Mouse (Mus musculus) limb, embryonic 11.5 days (tissue): ENCODE results near the gene Ints5. TPM values are rescaled to one million over a fixed set of nuclear protein-coding genes. Genes with fewer than 3 reads are reported as not detected.
"Not testable (repeated sequence)": the region's sequence is repeated elsewhere in the genome, so short reads cannot be mapped to it uniquely, and the experiment has no call there.

Source experiments
- ATAC-seq: fragments of 200-750 bp; cut with Nextera tagmentation; 2 replicates; pipeline ENCODE4 v1.8.0; 2017; ENCODE audit warnings: low read depth; ENCODE audit not compliant: insufficient number of reproducible peaks, low FRiP score, low TSS enrichment
- DNase-seq: peaks from one replicate; pipeline ENCODE4 v3.0.0-alpha.2; 2015; ENCODE audit warnings: low spot score
- H3K27ac ChIP-seq: fragments of 300-500 bp; sonication (generic); replicated peaks from 2 replicates; pipeline ENCODE4 v1.5.1; 2014; ENCODE audit warnings: low read depth, mild to moderate bottlenecking, low read length
- H3K27me3 ChIP-seq: fragments of 300-500 bp; sonication (generic); 2 replicates; pipeline ENCODE4 v1.6.1; 2014; ENCODE audit warnings: mild to moderate bottlenecking, low read length, mixed read lengths; ENCODE audit not compliant: control insufficient read depth, insufficient read depth
- H3K36me3 ChIP-seq: fragments of 300-500 bp; sonication (generic); 2 replicates; pipeline ENCODE4 v1.6.1; 2014; ENCODE audit warnings: mild to moderate bottlenecking, low read length, moderate library complexity, mixed read lengths; ENCODE audit not compliant: control insufficient read depth, insufficient read depth
- H3K4me1 ChIP-seq: fragments of 300-500 bp; sonication (generic); 2 replicates; pipeline ENCODE4 v1.6.1; 2014; ENCODE audit warnings: low read length, mixed read lengths; ENCODE audit not compliant: control insufficient read depth, insufficient read depth
- H3K4me2 ChIP-seq: fragments of 300-500 bp; sonication (generic); 2 replicates; pipeline ENCODE4 v1.6.1; 2014; ENCODE audit warnings: low read depth, mild to moderate bottlenecking, moderate library complexity; ENCODE audit not compliant: severe bottlenecking
- H3K4me3 ChIP-seq: fragments of 300-500 bp; sonication (generic); 2 replicates; pipeline ENCODE4 v1.5.1; 2014; ENCODE audit warnings: low read depth, low read length
- H3K9ac ChIP-seq: fragments of 300-500 bp; sonication (generic); 2 replicates; pipeline ENCODE4 v1.6.1; 2014; ENCODE audit warnings: mild to moderate bottlenecking, low read length
- H3K9me3 ChIP-seq: fragments of 300-500 bp; sonication (generic); 2 replicates; pipeline ENCODE4 v1.6.1; 2016; ENCODE audit warnings: low read length; ENCODE audit not compliant: control insufficient read depth
- whole genome bisulfite sequencing: fragments of 180-500 bp; shearing (Covaris S2); extraction: QIAGEN DNeasy Blood & Tissue Kit; methylation state at CpG from one replicate; pipeline ENCODE4 v1.1.7; 2014; 5-methylcytosine and 5-hydroxymethylcytosine counted together
- polyA plus RNA-seq: library from polyadenylated mRNA; unstranded; fragments of >200 nt; fragmentation: Nextera tagmentation; extraction: Ambion mirVana; gene quantifications from 2 replicates; pipeline ENCODE4 v1.2.1, GENCODE M21; 2014

The Ints5 gene
- polyA plus RNA-seq, 1 experiment from 2014 or later = 39.2 TPM

DNA sequence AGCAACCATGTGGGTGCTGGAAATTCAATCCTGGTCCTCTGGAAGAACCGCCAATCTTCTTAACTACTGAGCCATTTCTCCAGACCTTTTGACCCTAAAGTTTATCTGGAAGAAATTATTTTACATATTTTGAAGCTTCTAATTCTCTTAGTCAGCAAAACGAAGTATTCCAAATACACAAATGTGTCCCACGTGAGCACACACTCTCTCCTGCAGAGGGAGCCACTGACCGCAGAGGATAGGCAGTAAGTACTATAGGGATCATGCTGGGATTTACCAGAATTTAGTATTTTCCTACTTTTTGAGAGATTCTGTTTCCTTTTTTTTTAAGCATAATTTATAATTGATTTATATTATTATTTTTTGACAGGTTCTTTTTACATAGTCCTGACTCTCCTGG is 35.1 kb upstream of the Ints5 start:
- Histone ChIP-seq H3K9me3 (no peaks in the 10 kb centered on the region), H3K36me3 (no peaks in the 10 kb centered on the region), H3K4me2 (no peak overlapping the region), H3K9ac (no peak overlapping the region), H3K27ac (no peak overlapping the region), H3K4me3 (no peak overlapping the region), H3K4me1 (no peaks in the 10 kb centered on the region), H3K27me3 (no peaks in the 10 kb centered on the region)
- WGBS = 39% methylated on average over 4 of the region's 4 CpGs
- no peak for ATAC-seq
- peak; percentile 45 for DNase-seq

DNA sequence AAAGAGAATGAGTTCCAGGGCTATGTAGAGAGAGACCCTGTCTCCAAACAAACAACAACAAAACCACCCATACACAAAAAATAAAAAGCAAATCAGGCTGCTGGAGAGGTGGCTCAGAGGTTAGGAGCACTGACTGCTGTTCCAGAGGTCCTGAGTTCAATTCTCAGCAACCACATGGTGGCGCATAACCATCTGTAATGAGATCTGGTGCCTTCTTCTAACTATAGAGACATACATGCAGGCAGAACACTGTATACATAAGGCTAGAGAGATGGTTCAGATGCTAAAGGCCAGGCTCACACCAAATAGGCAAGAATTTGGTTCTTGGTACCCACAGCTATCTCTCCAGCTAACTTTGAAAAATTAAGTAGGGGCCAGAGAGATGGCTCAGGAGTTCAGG is 33.8 kb upstream of the Ints5 start:
- no peak overlapping the region for H3K27ac ChIP-seq
- H3K4me3 ChIP-seq = no peak overlapping the region
- H3K9ac ChIP-seq = no peak overlapping the region
- no peaks in the 10 kb centered on the region for H3K36me3 ChIP-seq
- WGBS = 16% methylated on average over 1 of the region's 1 CpGs
- H3K4me1 ChIP-seq = no peaks in the 10 kb centered on the region
- H3K4me2 ChIP-seq = no peak overlapping the region
- DNase-seq (no peak), ATAC-seq (no peak)
- H3K27me3 ChIP-seq = no peaks in the 10 kb centered on the region
- no peaks in the 10 kb centered on the region for H3K9me3 ChIP-seq

DNA sequence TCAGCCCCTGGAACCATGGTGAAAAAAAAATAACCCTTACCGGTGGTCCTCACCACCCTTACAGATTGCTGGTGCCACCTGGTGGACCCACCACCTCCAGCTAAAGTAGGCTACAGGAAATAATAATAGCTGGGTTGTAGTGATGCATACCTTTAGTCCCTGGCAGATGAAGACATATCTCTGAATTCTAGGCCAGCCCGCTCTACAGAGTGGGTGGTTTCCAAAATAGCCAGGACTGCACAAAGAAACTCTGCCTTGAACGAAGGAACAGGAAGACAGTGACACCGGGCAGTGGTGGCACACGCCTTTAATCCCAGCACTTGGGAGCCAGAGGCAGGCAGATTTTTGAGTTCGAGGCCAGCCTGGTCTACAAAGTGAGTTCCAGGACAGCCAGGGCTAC is 28.5 kb upstream of the Ints5 start:
- Histone ChIP-seq H3K9ac (no peak overlapping the region), H3K4me1 (no peaks in the 10 kb centered on the region), H3K27me3 (no peaks in the 10 kb centered on the region), H3K36me3 (no peaks in the 10 kb centered on the region), H3K4me3 (no peak overlapping the region), H3K4me2 (no peak overlapping the region), H3K27ac (no peak overlapping the region), H3K9me3 (no peaks in the 10 kb centered on the region)
- no peak for DNase-seq
- WGBS = 83% methylated on average over 6 of the region's 6 CpGs
- ATAC-seq = no peak

DNA sequence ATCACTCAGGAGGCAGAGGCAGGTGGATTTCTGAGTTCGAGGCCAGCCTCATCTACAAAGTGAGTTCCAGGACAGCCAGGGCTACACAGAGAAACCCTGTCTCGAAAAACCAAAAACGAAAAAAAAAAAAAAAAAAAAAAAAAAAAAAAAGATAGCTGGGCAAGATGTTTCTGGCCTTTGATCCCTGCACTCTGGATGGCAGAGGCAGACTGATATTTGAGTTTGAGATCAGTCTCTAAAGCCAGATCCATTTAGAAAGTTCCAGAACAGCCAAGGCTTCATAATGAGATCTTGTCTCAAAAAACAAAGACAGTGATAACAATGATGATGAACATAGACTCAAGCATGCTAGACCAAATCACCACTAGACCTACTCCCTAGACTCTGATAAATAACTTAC is 22.4 kb upstream of the Ints5 start:
- H3K4me1 ChIP-seq, H3K27ac ChIP-seq, ATAC-seq, H3K36me3 ChIP-seq, H3K9ac ChIP-seq, H3K4me3 ChIP-seq, DNase-seq, H3K27me3 ChIP-seq, H3K9me3 ChIP-seq: not testable (repeated sequence)
- 76% methylated on average over 3 of the region's 3 CpGs for WGBS
- 0 out of 2 replicates have a peak overlapping the region, but pooled peaks have one; percentile 55 for H3K4me2 ChIP-seq

DNA sequence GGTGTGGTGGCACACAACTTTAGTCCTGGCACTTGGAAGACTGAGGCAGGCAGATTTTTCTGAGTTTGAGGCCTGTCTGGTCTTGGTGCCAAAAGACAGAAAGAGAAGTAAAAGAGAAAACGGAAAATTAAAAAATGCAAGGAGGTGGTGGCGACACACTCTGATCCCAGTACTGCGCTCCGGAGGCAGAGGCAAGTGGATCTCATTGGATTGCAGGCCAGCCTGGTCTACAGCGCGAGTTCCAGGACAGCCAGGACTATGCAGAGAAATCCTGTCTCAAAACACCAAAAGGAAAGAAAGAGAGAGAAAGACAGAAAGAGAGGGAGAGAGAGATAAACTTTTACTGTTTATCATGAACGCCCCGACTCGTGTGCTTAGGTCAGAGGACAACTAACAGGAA is 22.0 kb upstream of the Ints5 start:
- Histone ChIP-seq H3K4me1 (peaks cover 5% of the 10 kb centered on the region; the same call in 1 of the 2 replicates), H3K27ac (no peak overlapping the region), H3K9me3 (no peaks in the 10 kb centered on the region), H3K27me3 (no peaks in the 10 kb centered on the region), H3K4me3 (peak overlapping the region; percentile 74), H3K9ac (peak overlapping the region; percentile 78), H3K36me3 (peaks cover 8% of the 10 kb centered on the region), H3K4me2 (peak overlapping the region; percentile 55)
- DNase-seq = no peak
- ATAC-seq = peak; percentile 1; the same call in 1 of the 2 replicates
- 58% methylated on average over 9 of the region's 9 CpGs for WGBS

DNA sequence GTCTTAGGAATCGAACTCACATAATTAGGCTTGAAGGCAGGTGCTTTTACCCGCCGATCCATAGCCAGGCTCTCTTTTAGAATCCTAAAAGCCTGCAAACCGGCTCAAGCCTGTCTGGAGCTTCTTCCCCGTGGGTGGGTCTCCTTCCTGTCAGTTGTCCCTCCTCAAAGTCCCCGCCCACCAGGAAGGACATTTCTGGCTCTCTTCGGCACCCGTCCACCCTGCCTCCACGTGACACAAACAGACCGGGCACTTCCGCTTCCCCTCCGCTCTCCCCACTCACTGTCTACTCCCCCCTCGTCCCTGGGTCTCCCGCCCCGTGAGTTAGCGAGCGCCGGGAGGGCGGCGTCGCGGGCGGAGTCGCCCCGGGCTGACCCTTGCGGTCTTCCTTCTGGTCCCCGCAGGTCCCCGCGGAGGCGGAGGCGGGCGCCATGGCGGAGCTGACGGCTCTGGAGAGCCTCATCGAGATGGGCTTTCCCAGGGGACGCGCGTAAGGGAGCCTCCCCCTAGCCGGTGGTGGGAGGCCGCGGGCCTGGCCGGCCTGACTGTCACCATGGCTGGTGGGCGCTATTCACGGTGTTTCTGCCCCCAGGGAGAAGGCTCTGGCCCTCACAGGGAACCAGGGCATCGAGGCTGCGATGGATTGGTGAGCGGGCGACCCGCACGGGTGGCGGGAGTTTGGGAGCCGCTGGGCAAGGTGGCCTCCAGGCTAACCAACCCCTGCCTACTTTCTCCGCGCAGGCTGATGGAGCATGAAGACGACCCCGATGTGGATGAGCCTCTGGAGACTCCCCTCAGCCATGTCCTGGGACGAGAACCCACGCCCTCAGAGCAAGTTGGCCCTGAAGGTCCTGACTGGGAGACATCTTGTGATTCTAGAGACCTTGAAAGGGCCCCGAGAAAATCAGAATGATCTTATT is 21.3 kb upstream of the Ints5 start, which contains the start of gene Ubxn1:
Gene Ubxn1, plus strand, starts transcription at position 230 of the 920 bp plus-strand sequence.
- under 1% methylated on average over 59 of the region's 59 CpGs for WGBS
- no peak within 1 kb of the TSS; the same call in 1 of the 2 replicates for H3K27ac ChIP-seq

DNA sequence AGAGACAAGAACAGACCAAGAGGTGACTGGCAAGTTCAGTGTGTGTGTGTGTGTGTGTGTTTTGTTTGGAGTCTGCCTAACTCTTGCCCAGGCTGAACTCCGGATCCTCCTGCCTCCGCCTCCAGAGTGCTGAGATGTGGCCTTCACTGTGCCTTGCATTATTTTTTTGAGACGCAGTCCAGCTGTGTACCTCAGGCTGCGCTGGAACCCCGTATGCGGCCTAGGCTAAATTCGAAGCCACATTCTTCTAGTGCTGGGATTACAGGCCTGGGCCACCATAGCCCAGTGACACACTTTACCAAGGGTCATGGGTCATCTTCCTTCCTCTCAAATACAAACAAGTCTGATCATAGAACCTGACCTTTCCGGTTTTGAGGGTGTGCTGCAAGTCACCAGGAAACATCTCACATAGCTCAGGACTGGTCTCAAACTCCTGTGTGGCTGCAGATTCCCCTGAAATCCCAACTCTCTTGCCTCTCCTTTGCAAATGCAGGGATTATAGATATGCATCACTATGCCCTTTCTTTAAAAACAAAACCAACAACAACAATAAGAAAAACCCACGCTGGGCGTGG is 20.5 kb upstream of the Ints5 start:
- 78% methylated on average over 10 of the region's 10 CpGs for WGBS
- Histone ChIP-seq H3K4me3 (peak overlapping the region; percentile 74), H3K27ac (no peak overlapping the region), H3K27me3 (no peaks in the 10 kb centered on the region), H3K9me3 (no peaks in the 10 kb centered on the region), H3K9ac (peak overlapping the region; percentile 78), H3K4me1 (peaks cover 5% of the 10 kb centered on the region; the same call in 1 of the 2 replicates), H3K36me3 (peaks cover 8% of the 10 kb centered on the region), H3K4me2 (peak overlapping the region; percentile 55)
- ATAC-seq (no peak), DNase-seq (no peak)

More for the DNA sequence above, 21.3 kb upstream of the Ints5 start, which contains the start of gene Ubxn1:
- H3K27me3 ChIP-seq = no peaks in the 10 kb centered on the region
- H3K9ac ChIP-seq = peak within 1 kb of the TSS; percentile 78
- H3K4me1 ChIP-seq = peaks cover 5% of the 10 kb centered on the region; the same call in 1 of the 2 replicates
- H3K4me2 ChIP-seq = peak within 1 kb of the TSS; percentile 55
- peaks cover 8% of the 10 kb centered on the region for H3K36me3 ChIP-seq
- ATAC-seq (peak; percentile 95), DNase-seq (peak; percentile 95)
- H3K9me3 ChIP-seq = no peaks in the 10 kb centered on the region
- H3K4me3 ChIP-seq = peak within 1 kb of the TSS; percentile 74

DNA sequence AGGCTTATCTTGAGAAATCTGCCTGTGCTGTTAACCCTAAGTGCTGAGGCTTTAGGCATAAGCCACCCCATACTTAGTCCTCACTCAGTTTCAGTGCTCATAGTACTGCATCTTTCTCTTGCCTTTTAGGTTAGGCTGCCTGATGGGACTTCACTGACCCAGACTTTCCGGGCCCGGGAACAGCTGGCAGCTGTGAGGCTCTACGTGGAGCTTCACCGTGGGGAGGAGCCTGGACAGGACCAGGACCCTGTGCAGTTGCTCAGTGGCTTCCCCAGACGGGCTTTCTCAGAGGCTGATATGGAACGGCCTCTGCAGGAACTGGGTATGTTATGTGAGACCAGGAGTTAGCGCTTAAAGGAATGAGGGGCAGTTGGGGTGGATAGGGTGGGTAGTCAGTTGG is 17.8 kb upstream of the Ints5 start:
- no peak overlapping the region for H3K4me2 ChIP-seq
- ATAC-seq (no peak), DNase-seq (no peak)
- H3K4me3 ChIP-seq = no peak overlapping the region
- H3K9ac ChIP-seq = no peak overlapping the region
- no peak overlapping the region for H3K27ac ChIP-seq
- H3K4me1 ChIP-seq = peaks cover 5% of the 10 kb centered on the region; the same call in 1 of the 2 replicates
- H3K9me3 ChIP-seq = no peaks in the 10 kb centered on the region
- 93% methylated on average over 7 of the region's 7 CpGs for WGBS
- H3K36me3 ChIP-seq = peaks cover 8% of the 10 kb centered on the region
- no peaks in the 10 kb centered on the region for H3K27me3 ChIP-seq
